Mouse (Mus musculus) gastrocnemius, adult 18-20 months (tissue): Measurements from ENCODE around the gene Zfp524. TPM values are rescaled to one million over a fixed set of nuclear protein-coding genes. Genes with fewer than 3 reads are reported as not detected.
"Not testable (repeated sequence)": the region's sequence is repeated elsewhere in the genome, so short reads cannot be mapped to it uniquely, and the experiment has no call there.

ENCODE experiments used
- DNase-seq: peaks from one replicate; pipeline ENCODE4 v3.0.0; 2021; ENCODE audit warnings: low spot score
- long read RNA-seq, 2 experiments: library from polyadenylated mRNA; stranded (forward); transcript quantifications; one replicate each; pipeline ENCODE4 v2.0.0; 2021
- total RNA-seq, 2 experiments: library from RNA; stranded (reverse); gene quantifications; 2 replicates each; pipeline ENCODE4 v1.2.3; 2021

Zfp524 gene
- 1 to 10 TPM; 8.0 to 8.5 TPM for total RNA-seq
- long read RNA-seq, experiment 1, transcript Zfp524-201 (2 exons, 1,142 nt), result major isoform, 5 of 7 reads
- long read RNA-seq, experiment 1, partial matches to known transcripts, result 0 of 7 reads
- long read RNA-seq, experiment 1, other reads (novel, unspliced or antisense), result 1 of 7 reads
- long read RNA-seq, experiment 2, transcript Zfp524-201 (2 exons, 1,142 nt), result major isoform, 6 of 7 reads
- long read RNA-seq, experiment 2, partial matches to known transcripts, result 0 of 7 reads
- long read RNA-seq, experiment 2, other reads (novel, unspliced or antisense), result 1 of 7 reads

- peak; percentile 97 for DNase-seq
These were observed at the start of gene Zfp524, which contains the start of gene Fiz1 for GRCm38 (mm10) chr7:5014251-5015117. Gene Zfp524, plus strand, starts transcription at chr7:5014415. Gene Fiz1, minus strand, starts transcription at chr7:5014697.

- DNase-seq, result no peak
These were observed 49.2 kb upstream of the Zfp524 start for GRCm38 (mm10) chr7:4964988-4965387.

GRCm38 (mm10) chr7:4971068-4971467 is 43.1 kb upstream of the Zfp524 start, which contains the start of gene Sbk3:
Gene Sbk3, minus strand, starts transcription at chr7:4971168.
- DNase-seq, result no peak

- no peak for DNase-seq
These were observed 42.5 kb upstream of the Zfp524 start for GRCm38 (mm10) chr7:4971710-4972109.

- DNase-seq, result peak; percentile 87
These were observed 41.7 kb upstream of the Zfp524 start for GRCm38 (mm10) chr7:4972321-4973047.

- no peak for DNase-seq
These were observed 38.8 kb upstream of the Zfp524 start for GRCm38 (mm10) chr7:4975455-4975854.

- DNase-seq, result no peak
These were observed 37.4 kb upstream of the Zfp524 start for GRCm38 (mm10) chr7:4976832-4977231.

- DNase-seq, result no peak
These were observed 26.0 kb upstream of the Zfp524 start for GRCm38 (mm10) chr7:4988250-4988649.

- no peak for DNase-seq
These were observed 20.7 kb upstream of the Zfp524 start for GRCm38 (mm10) chr7:4993347-4993998.

- no peak for DNase-seq
These were observed 20.0 kb upstream of the Zfp524 start for GRCm38 (mm10) chr7:4993999-4994788.

- no peak for DNase-seq
These were observed 18.8 kb upstream of the Zfp524 start for GRCm38 (mm10) chr7:4995268-4996002.

- peak; percentile 94 for DNase-seq
These were observed 18.0 kb upstream of the Zfp524 start, which contains the start of gene Zfp579 for GRCm38 (mm10) chr7:4996003-4996895. Gene Zfp579, minus strand, starts transcription at chr7:4996158.

GRCm38 (mm10) chr7:4996934-4997333 is 17.3 kb upstream of the Zfp524 start:
- DNase-seq, result no peak

- no peak for DNase-seq
These were observed 14.3 kb upstream of the Zfp524 start for GRCm38 (mm10) chr7:4999876-5000275.

GRCm38 (mm10) chr7:5002876-5003275 is 11.3 kb upstream of the Zfp524 start:
- DNase-seq, result not testable (repeated sequence)

- DNase-seq, result no peak
These were observed 6.0 kb upstream of the Zfp524 start for GRCm38 (mm10) chr7:5008229-5008628.

- no peak for DNase-seq
These were observed 1.3 kb upstream of the Zfp524 start for GRCm38 (mm10) chr7:5012681-5013513.
